Mouse (Mus musculus): ENCODE results near the gene Hacd4. TPM values are rescaled to one million over a fixed set of nuclear protein-coding genes. Genes with fewer than 3 reads are reported as not detected.

Hacd4 gene
- total and polyA plus RNA-seq, 2 experiments from 2014 or later, result 5.9 to 6.6 TPM

- Histone ChIP-seq H3K4me3 (ENCODE audit: low read depth, low read length) (no peak overlapping the region), H3K36me3 (replicated peaks; ENCODE audit: control insufficient read depth, insufficient read depth, low read length) (no peaks in the 10 kb centered on the region), H3K9me3 (replicated peaks; ENCODE audit: control insufficient read depth, low read length) (no peaks in the 10 kb centered on the region), H3K4me1 (ENCODE audit: control insufficient read depth, insufficient read depth) (no peaks in the 10 kb centered on the region), H3K4me2 (ENCODE audit: low read depth, low read length) (no peak overlapping the region), H3K27me3 (ENCODE audit: control insufficient read depth, insufficient read depth, low read length) (no peaks in the 10 kb centered on the region), H3K27ac (ENCODE audit: low read depth) (no peak overlapping the region), H3K9ac (replicated peaks; ENCODE audit: low read depth, low read length) (no peak overlapping the region)
- WGBS, result 81% methylated on average over 8 of the region's 8 CpGs
- no peak for ATAC-seq (ENCODE audit: insufficient read depth, low read depth)
- no peak for DNase-seq (ENCODE audit: low spot score)
- TF ChIP-seq EP300 (IDR thresholded peaks at IDR 0.05; ENCODE audit: low read depth) (no peak), CTCF (IDR thresholded peaks at IDR 0.05; ENCODE audit: low read depth) (no peak)
Observed at GRCm38 (mm10) chr4:88432412-88433024, 6.2 kb downstream of the Hacd4 start.

- Histone ChIP-seq H3K9ac (replicated peaks; ENCODE audit: low read depth, low read length) (no peak overlapping the region), H3K4me2 (ENCODE audit: low read depth, low read length) (no peak overlapping the region), H3K27ac (ENCODE audit: low read depth) (no peak overlapping the region), H3K36me3 (replicated peaks; ENCODE audit: control insufficient read depth, insufficient read depth, low read length) (no peaks in the 10 kb centered on the region), H3K27me3 (ENCODE audit: control insufficient read depth, insufficient read depth, low read length) (no peaks in the 10 kb centered on the region), H3K9me3 (replicated peaks; ENCODE audit: control insufficient read depth, low read length) (no peaks in the 10 kb centered on the region), H3K4me1 (ENCODE audit: control insufficient read depth, insufficient read depth) (no peaks in the 10 kb centered on the region), H3K4me3 (ENCODE audit: low read depth, low read length) (no peak overlapping the region)
- WGBS, result 85% methylated on average over 2 of the region's 2 CpGs
- no peak for TF ChIP-seq EP300 (IDR thresholded peaks at IDR 0.05; ENCODE audit: low read depth)
- TF ChIP-seq CTCF (IDR thresholded peaks at IDR 0.05; ENCODE audit: low read depth), result no peak
- ATAC-seq (ENCODE audit: insufficient read depth, low read depth), result no peak
- no peak for DNase-seq (ENCODE audit: low spot score)
Observed at GRCm38 (mm10) chr4:88427630-88428239, 11.0 kb downstream of the Hacd4 start.

- Histone ChIP-seq H3K36me3 (replicated peaks; ENCODE audit: control insufficient read depth, insufficient read depth, low read length) (no peaks in the 10 kb centered on the region), H3K27ac (ENCODE audit: low read depth) (no peak overlapping the region), H3K4me2 (ENCODE audit: low read depth, low read length) (no peak overlapping the region), H3K9me3 (replicated peaks; ENCODE audit: control insufficient read depth, low read length) (no peaks in the 10 kb centered on the region), H3K27me3 (ENCODE audit: control insufficient read depth, insufficient read depth, low read length) (no peaks in the 10 kb centered on the region), H3K4me3 (ENCODE audit: low read depth, low read length) (no peak overlapping the region), H3K9ac (replicated peaks; ENCODE audit: low read depth, low read length) (no peak overlapping the region), H3K4me1 (ENCODE audit: control insufficient read depth, insufficient read depth) (no peaks in the 10 kb centered on the region)
- TF ChIP-seq CTCF (IDR thresholded peaks at IDR 0.05; ENCODE audit: low read depth) (no peak), EP300 (IDR thresholded peaks at IDR 0.05; ENCODE audit: low read depth) (no peak)
- ATAC-seq (ENCODE audit: insufficient read depth, low read depth), result no peak
- DNase-seq (ENCODE audit: low spot score), result no peak
Observed at GRCm38 (mm10) chr4:88424563-88424962, 14.2 kb downstream of the Hacd4 start.

- H3K9ac ChIP-seq (replicated peaks; ENCODE audit: low read depth, low read length), result no peak overlapping the region
- no peaks in the 10 kb centered on the region for H3K27me3 ChIP-seq (ENCODE audit: control insufficient read depth, insufficient read depth, low read length)
- DNase-seq (ENCODE audit: low spot score), result no peak
- H3K4me3 ChIP-seq (ENCODE audit: low read depth, low read length), result no peak overlapping the region
- no peaks in the 10 kb centered on the region for H3K36me3 ChIP-seq (replicated peaks; ENCODE audit: control insufficient read depth, insufficient read depth, low read length)
- 90% methylated on average over 5 of the region's 5 CpGs for WGBS
- H3K27ac ChIP-seq (ENCODE audit: low read depth), result no peak overlapping the region
- TF ChIP-seq EP300 (IDR thresholded peaks at IDR 0.05; ENCODE audit: low read depth), result no peak
- TF ChIP-seq CTCF (IDR thresholded peaks at IDR 0.05; ENCODE audit: low read depth), result no peak
- no peak for ATAC-seq (ENCODE audit: insufficient read depth, low read depth)
- H3K9me3 ChIP-seq (replicated peaks; ENCODE audit: control insufficient read depth, low read length), result no peaks in the 10 kb centered on the region
- H3K4me2 ChIP-seq (ENCODE audit: low read depth, low read length), result no peak overlapping the region
- H3K4me1 ChIP-seq (ENCODE audit: control insufficient read depth, insufficient read depth), result 0 out of 2 replicates have a peak, but pooled peaks cover 3% of the 10 kb centered on the region
Observed at GRCm38 (mm10) chr4:88419378-88419777, 19.4 kb downstream of the Hacd4 start.

- Histone ChIP-seq H3K4me3 (ENCODE audit: low read depth, low read length) (no peak overlapping the region), H3K4me2 (ENCODE audit: low read depth, low read length) (no peak overlapping the region), H3K4me1 (ENCODE audit: control insufficient read depth, insufficient read depth) (0 out of 2 replicates have a peak, but pooled peaks cover 3% of the 10 kb centered on the region), H3K9me3 (replicated peaks; ENCODE audit: control insufficient read depth, low read length) (no peaks in the 10 kb centered on the region), H3K27me3 (ENCODE audit: control insufficient read depth, insufficient read depth, low read length) (no peaks in the 10 kb centered on the region), H3K27ac (ENCODE audit: low read depth) (no peak overlapping the region), H3K36me3 (replicated peaks; ENCODE audit: control insufficient read depth, insufficient read depth, low read length) (no peaks in the 10 kb centered on the region), H3K9ac (replicated peaks; ENCODE audit: low read depth, low read length) (no peak overlapping the region)
- ATAC-seq (ENCODE audit: insufficient read depth, low read depth), result no peak
- WGBS, result 26% methylated on average over 2 of the region's 2 CpGs
- no peak for DNase-seq (ENCODE audit: low spot score)
- TF ChIP-seq EP300 (IDR thresholded peaks at IDR 0.05; ENCODE audit: low read depth) (no peak), CTCF (IDR thresholded peaks at IDR 0.05; ENCODE audit: low read depth) (no peak)
Observed at GRCm38 (mm10) chr4:88415017-88415416, 23.7 kb downstream of the Hacd4 start.

- ATAC-seq (ENCODE audit: insufficient read depth, low read depth) (no peak), DNase-seq (ENCODE audit: low spot score) (no peak)
- no peaks in the 10 kb centered on the region for H3K36me3 ChIP-seq (replicated peaks; ENCODE audit: control insufficient read depth, insufficient read depth, low read length)
- H3K4me1 ChIP-seq (ENCODE audit: control insufficient read depth, insufficient read depth), result 0 out of 2 replicates have a peak, but pooled peaks cover 3% of the 10 kb centered on the region
- no peaks in the 10 kb centered on the region for H3K9me3 ChIP-seq (replicated peaks; ENCODE audit: control insufficient read depth, low read length)
- 73% methylated on average over 2 of the region's 2 CpGs for WGBS
- no peak overlapping the region for H3K4me3 ChIP-seq (ENCODE audit: low read depth, low read length)
- no peak overlapping the region for H3K27ac ChIP-seq (ENCODE audit: low read depth)
- no peaks in the 10 kb centered on the region for H3K27me3 ChIP-seq (ENCODE audit: control insufficient read depth, insufficient read depth, low read length)
- no peak overlapping the region for H3K9ac ChIP-seq (replicated peaks; ENCODE audit: low read depth, low read length)
- TF ChIP-seq CTCF (IDR thresholded peaks at IDR 0.05; ENCODE audit: low read depth), result no peak
- TF ChIP-seq EP300 (IDR thresholded peaks at IDR 0.05; ENCODE audit: low read depth), result no peak
- no peak overlapping the region for H3K4me2 ChIP-seq (ENCODE audit: low read depth, low read length)
Observed at GRCm38 (mm10) chr4:88412331-88412730, 26.4 kb downstream of the Hacd4 start.

All from heart, postnatal 0 days (tissue).